ENCODE assay signal across 23 mouse cellular contexts in the genomic region with DNA sequence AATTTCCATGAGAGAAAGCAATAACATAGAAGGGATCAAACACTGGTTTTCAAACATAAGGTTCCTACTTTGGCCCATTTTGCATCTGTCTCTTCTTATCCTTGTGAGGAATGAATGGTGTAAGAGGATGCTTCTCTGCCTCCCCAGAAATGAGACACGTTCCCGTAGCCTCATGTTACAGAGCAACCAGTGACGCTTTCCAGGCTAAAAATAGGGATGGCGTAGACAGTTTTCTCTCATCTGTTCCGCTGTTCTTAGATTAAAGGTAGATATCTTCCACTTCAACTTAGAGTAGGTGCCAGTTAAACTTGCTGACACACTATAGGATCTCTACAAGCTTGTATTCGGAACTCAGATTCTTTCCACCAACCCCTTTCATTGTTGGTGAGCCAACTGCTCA.
DNase-seq lines count a peak whose midpoint lies in the region; ATAC-seq and TF ChIP-seq lines count a peak whose summit lies in the region.
"Had no signal": no experiment of that assay in that cellular context is flagged by ENCODE, and none has a peak within 500 bp of the region (broad histone marks: within the 10 kb centered on the region; RNA-seq: fewer than 3 reads in every experiment).

No protein-coding gene starts in this region.

- TF ChIP-seq CTCF in heart, postnatal 0 days (IDR thresholded peaks at IDR 0.05; ENCODE audit: low read depth), result no peak

- no peak overlapping the region for H3K9ac ChIP-seq in heart, embryonic 13.5 days
- no peak overlapping the region for H3K9ac ChIP-seq in heart, embryonic 12.5 days
- no peak overlapping the region for H3K9ac ChIP-seq in heart, postnatal 0 days (replicated peaks; ENCODE audit: low read depth, low read length)
- H3K9ac ChIP-seq: forebrain, embryonic 13.5 days; heart, embryonic 15.5 days; hindbrain, embryonic 13.5 days; intestine, embryonic 15.5 days had no signal

- WGBS in heart, embryonic 13.5 days, result 19% methylated on average over 6 of the region's 6 CpGs
- 30% methylated on average over 6 of the region's 6 CpGs for WGBS in heart, embryonic 12.5 days
- WGBS in heart, postnatal 0 days, result 25% methylated on average over 6 of the region's 6 CpGs

- peak; percentile 53 for DNase-seq in gastrocnemius, adult 18-20 months (ENCODE audit: low spot score)
- no peak for DNase-seq in gastrocnemius, postnatal 25 days
- DNase-seq in heart, postnatal 0 days (ENCODE audit: low spot score), result peak; percentile 30
- DNase-seq in heart, adult 18-20 months, result no peak
- DNase-seq: adrenal gland, adult 8-10 months; adrenal gland, postnatal 25 days; cerebellum, adult 18-20 months; cerebellum, adult 9-10 months; cerebellum, postnatal 14 days; heart, adult 11 months; kidney, adult 11 months; kidney, adult 8-10 months had no signal

- peak overlapping the region; percentile 31; the same call in 1 of the 2 replicates for H3K4me2 ChIP-seq in heart, embryonic 13.5 days
- no peak overlapping the region for H3K4me2 ChIP-seq in heart, embryonic 12.5 days
- no peak overlapping the region for H3K4me2 ChIP-seq in heart, postnatal 0 days (ENCODE audit: low read depth, low read length)
- H3K4me2 ChIP-seq: forebrain, embryonic 13.5 days; heart, embryonic 15.5 days; hindbrain, embryonic 13.5 days; intestine, embryonic 15.5 days had no signal

- no peaks in the 10 kb centered on the region for H3K36me3 ChIP-seq in heart, embryonic 13.5 days
- no peaks in the 10 kb centered on the region for H3K36me3 ChIP-seq in heart, embryonic 12.5 days
- no peaks in the 10 kb centered on the region for H3K36me3 ChIP-seq in heart, postnatal 0 days (replicated peaks; ENCODE audit: control insufficient read depth, insufficient read depth, low read length)
- H3K36me3 ChIP-seq: forebrain, embryonic 10.5 days; heart, embryonic 15.5 days; hindbrain, embryonic 10.5 days; hindbrain, embryonic 13.5 days; intestine, embryonic 15.5 days had no signal

- no peak overlapping the region for H3K27ac ChIP-seq in heart, embryonic 13.5 days (replicated peaks)
- H3K27ac ChIP-seq in heart, embryonic 12.5 days (ENCODE audit: poor library complexity, severe bottlenecking), result no peak overlapping the region; the same call in 1 of the 2 replicates
- no peak overlapping the region for H3K27ac ChIP-seq in heart, postnatal 0 days (ENCODE audit: low read depth)
- H3K27ac ChIP-seq: forebrain, embryonic 10.5 days; forebrain, embryonic 13.5 days; heart, embryonic 15.5 days; hindbrain, embryonic 10.5 days; hindbrain, embryonic 13.5 days; intestine, embryonic 15.5 days had no signal

- no peak overlapping the region for H3K4me3 ChIP-seq in heart, embryonic 13.5 days
- H3K4me3 ChIP-seq in heart, embryonic 12.5 days, result no peak overlapping the region
- H3K4me3 ChIP-seq in heart, postnatal 0 days (ENCODE audit: low read depth, low read length), result no peak overlapping the region
- H3K4me3 ChIP-seq: forebrain, embryonic 10.5 days; forebrain, embryonic 13.5 days; heart, embryonic 15.5 days; hindbrain, embryonic 10.5 days; hindbrain, embryonic 13.5 days; intestine, embryonic 15.5 days had no signal

- no peak for ATAC-seq in heart, embryonic 13.5 days (ENCODE audit: extremely low read depth, insufficient number of reproducible peaks, low FRiP score, low TSS enrichment)
- no peak for ATAC-seq in heart, embryonic 12.5 days (ENCODE audit: insufficient number of reproducible peaks, low FRiP score)
- no peak for ATAC-seq in heart, postnatal 0 days (ENCODE audit: insufficient read depth, low read depth)
- ATAC-seq: activated CD4-positive, CD25-positive, alpha-beta regulatory T cell, adult 4 months; forebrain, embryonic 13.5 days; forebrain, embryonic 16.5 days; hindbrain, embryonic 16.5 days; intestine, embryonic 15.5 days had no signal

- TF ChIP-seq EP300 in heart, postnatal 0 days (IDR thresholded peaks at IDR 0.05; ENCODE audit: low read depth), result no peak

- H3K9me3 ChIP-seq in heart, embryonic 13.5 days, result no peaks in the 10 kb centered on the region
- peaks cover under 1% of the 10 kb centered on the region; the same call in 1 of the 2 replicates for H3K9me3 ChIP-seq in heart, embryonic 12.5 days (replicated peaks)
- H3K9me3 ChIP-seq in heart, postnatal 0 days (replicated peaks; ENCODE audit: control insufficient read depth, low read length), result no peaks in the 10 kb centered on the region
- H3K9me3 ChIP-seq: forebrain, embryonic 10.5 days; forebrain, embryonic 13.5 days; heart, embryonic 15.5 days; hindbrain, embryonic 10.5 days; hindbrain, embryonic 13.5 days; intestine, embryonic 15.5 days had no signal

- H3K4me1 ChIP-seq in heart, embryonic 13.5 days, result peaks cover 15% of the 10 kb centered on the region
- peaks cover 12% of the 10 kb centered on the region for H3K4me1 ChIP-seq in heart, embryonic 12.5 days (replicated peaks)
- no peaks in the 10 kb centered on the region for H3K4me1 ChIP-seq in heart, postnatal 0 days (ENCODE audit: control insufficient read depth, insufficient read depth)
- H3K4me1 ChIP-seq: forebrain, embryonic 10.5 days; forebrain, embryonic 13.5 days; hindbrain, embryonic 10.5 days; hindbrain, embryonic 13.5 days; intestine, embryonic 15.5 days had no signal

- no peaks in the 10 kb centered on the region for H3K27me3 ChIP-seq in heart, embryonic 13.5 days (replicated peaks)
- H3K27me3 ChIP-seq in heart, embryonic 12.5 days (replicated peaks), result no peaks in the 10 kb centered on the region
- no peaks in the 10 kb centered on the region for H3K27me3 ChIP-seq in heart, postnatal 0 days (ENCODE audit: control insufficient read depth, insufficient read depth, low read length)
- H3K27me3 ChIP-seq: forebrain, embryonic 13.5 days; heart, embryonic 15.5 days; hindbrain, embryonic 13.5 days; intestine, embryonic 15.5 days had no signal

Comparison
In these comparisons a context has a peak if more than half of its experiments do, and no peak if none do; other contexts are left out.
1. DNase-seq: peak in gastrocnemius, adult 18-20 months (single experiment) and heart, postnatal 0 days (single experiment); none in gastrocnemius, postnatal 25 days (single experiment) and heart, adult 18-20 months (0 of 2).